Mouse (Mus musculus) midbrain, embryonic 10.5 days (tissue): ENCODE measurements around the gene Scand1. TPM values are rescaled to one million over a fixed set of nuclear protein-coding genes. Genes with fewer than 3 reads are reported as not detected.

Experiments
- DNase-seq: peaks from one replicate; pipeline ENCODE4 v3.0.0-alpha.2; 2017; ENCODE audit warnings: low spot score
- H3K27ac ChIP-seq: fragments of 300-500 bp; sonication (generic); replicated peaks from 2 replicates; pipeline ENCODE4 v1.5.1; 2016; ENCODE audit warnings: mild to moderate bottlenecking
- H3K27me3 ChIP-seq: fragments of 300-500 bp; sonication (generic); 2 replicates; pipeline ENCODE4 v1.6.1; 2016; ENCODE audit warnings: low read depth, mild to moderate bottlenecking; ENCODE audit not compliant: poor library complexity, severe bottlenecking
- H3K36me3 ChIP-seq: fragments of 300-500 bp; sonication (generic); 2 replicates; pipeline ENCODE4 v1.6.1; 2016; ENCODE audit warnings: mild to moderate bottlenecking, moderate library complexity
- H3K4me1 ChIP-seq: fragments of 300-500 bp; sonication (generic); 2 replicates; pipeline ENCODE4 v1.6.1; 2016
- H3K4me3 ChIP-seq: fragments of 300-500 bp; sonication (generic); 2 replicates; pipeline ENCODE4 v1.5.1; 2016; ENCODE audit warnings: mild to moderate bottlenecking, moderate library complexity
- H3K9me3 ChIP-seq: fragments of 300-500 bp; sonication (generic); replicated peaks from 2 replicates; pipeline ENCODE4 v1.6.1; 2016; ENCODE audit warnings: mild to moderate bottlenecking
- WGBS: fragments of 180-500 bp; shearing (Covaris S2); methylation state at CpG from one replicate; pipeline ENCODE4 v1.1.7; 2016; 5-methylcytosine and 5-hydroxymethylcytosine counted together
- microRNA-seq: library from miRNA; unstranded; fragments of <30 nt; microRNA quantifications from one replicate; pipeline ENCODE4, GENCODE M21; 2017
- polyA plus RNA-seq: library from polyadenylated mRNA; unstranded; fragments of >200 nt; fragmentation: Nextera tagmentation; extraction: Ambion mirVana; gene quantifications from 2 replicates; pipeline ENCODE4 v1.2.1, GENCODE M21; 2016

The Scand1 gene
- polyA plus RNA-seq, 1 experiment from 2014 or later, result 64.7 TPM

DNA sequence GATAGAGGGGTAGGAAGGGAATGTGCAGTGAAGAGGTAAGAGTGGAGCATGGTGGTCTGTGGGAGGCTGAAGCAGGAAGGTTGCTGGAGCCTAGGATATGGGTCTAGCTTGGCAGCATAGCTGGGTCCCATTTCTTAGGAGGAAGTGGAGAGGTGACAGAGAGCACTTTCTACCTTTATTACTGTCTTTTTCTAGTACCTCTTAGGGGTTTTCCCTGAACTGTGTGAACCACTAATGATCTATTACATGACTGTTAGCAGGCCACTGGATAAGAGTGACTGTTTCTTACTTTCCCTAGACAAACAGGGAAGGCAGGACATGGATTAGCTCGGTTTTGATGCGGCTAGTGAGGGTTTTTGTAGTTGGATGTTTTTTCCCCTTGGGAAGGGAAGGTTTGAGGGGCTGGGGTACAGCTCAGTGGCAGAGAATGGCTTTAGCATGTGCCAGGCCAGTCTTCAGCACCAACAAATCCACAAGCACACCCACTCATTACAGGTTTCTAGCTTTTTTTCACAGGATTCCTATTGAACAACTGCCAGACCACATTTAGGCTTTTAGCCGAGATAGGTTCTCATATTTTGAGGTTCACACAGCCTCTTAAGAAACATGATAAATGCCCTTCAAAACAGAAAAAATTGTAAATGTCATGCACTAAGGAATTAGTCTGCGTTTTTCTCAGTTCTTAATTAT lies 49.2 kb downstream of the Scand1 start:
- Histone ChIP-seq H3K36me3 (peaks cover 81% of the 10 kb centered on the region), H3K4me1 (no peaks in the 10 kb centered on the region), H3K27me3 (no peaks in the 10 kb centered on the region), H3K4me3 (no peak overlapping the region), H3K9me3 (no peaks in the 10 kb centered on the region), H3K27ac (no peak overlapping the region)
- DNase-seq, result no peak
- WGBS, result 93% methylated on average over 4 of the region's 4 CpGs

Small RNA genes within 50 kb of the gene (microRNA-seq; reads per million reads assigned to microRNA genes)
- gene Gm22759, result not detected

Other genes with a start within 250 kb of the Scand1 start
- 6.1 and 6.5 TPM in 2 replicates for gene Spag4, start 247.5 kb downstream of the Scand1 start, polyA plus RNA-seq
- gene Cpne1, start 200.7 kb downstream of the Scand1 start, polyA plus RNA-seq, result 58.9 and 67.0 TPM in 2 replicates
- gene Rbm12, start 200.7 kb downstream of the Scand1 start, polyA plus RNA-seq, result 43.9 and 47.2 TPM in 2 replicates
- 19.1 and 27.3 TPM in 2 replicates for gene Gm28036, start 185.6 kb downstream of the Scand1 start, polyA plus RNA-seq
- 426 and 441 TPM in 2 replicates for gene Romo1, start 168.7 kb downstream of the Scand1 start, polyA plus RNA-seq
- 46.0 and 46.7 TPM in 2 replicates for gene Nfs1, start 168.5 kb downstream of the Scand1 start, polyA plus RNA-seq
- 584 and 587 TPM in 2 replicates for gene Rbm39, start 132.5 kb downstream of the Scand1 start, polyA plus RNA-seq
- gene Phf20, start 116.2 kb downstream of the Scand1 start, polyA plus RNA-seq, result 75.5 and 82.8 TPM in 2 replicates
- gene Cnbd2, start 405 bp downstream of the Scand1 start, polyA plus RNA-seq, result 3.1 and 3.4 TPM in 2 replicates
- gene Epb41l1, start 108.2 kb upstream of the Scand1 start, polyA plus RNA-seq, result 1.3 and 1.8 TPM in 2 replicates
- 46.4 and 48.8 TPM in 2 replicates for gene Aar2, start 234.9 kb upstream of the Scand1 start, polyA plus RNA-seq